Mouse (Mus musculus): ENCODE results near the gene Syn3.

DNA sequence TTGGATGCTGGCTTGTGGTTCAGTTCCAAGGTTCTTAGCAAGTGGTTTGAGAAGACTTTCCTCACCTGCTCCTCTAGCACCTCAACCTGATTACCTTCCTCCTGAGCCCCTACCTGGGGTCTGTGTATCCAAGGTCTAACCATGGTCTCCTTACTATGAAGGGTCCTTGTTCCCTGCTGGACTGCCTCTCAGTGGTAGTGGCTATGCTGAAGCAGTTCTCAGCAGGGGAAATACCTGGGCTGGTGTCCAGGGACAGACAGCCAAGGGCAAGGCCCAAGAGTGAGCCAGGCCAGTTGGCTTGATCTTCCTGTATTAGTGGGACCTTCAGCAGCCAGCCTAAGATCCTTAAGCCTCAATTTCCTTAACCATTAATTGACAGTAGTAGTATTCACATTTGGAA is 294.8 kb downstream of the Syn3 start:
- TF ChIP-seq CTCF (IDR thresholded peaks at IDR 0.05; ENCODE audit: extremely low read depth, insufficient read depth, low read length): no peak
- no peak for TF ChIP-seq POLR2A (IDR thresholded peaks at IDR 0.05; ENCODE audit: extremely low read depth, insufficient read depth, low read length)

Data from cortical plate, adult 2 months (tissue).